Mouse (Mus musculus) liver, postnatal 0 days (tissue): ENCODE results near the gene Hoxb5.

Source experiments
- CTCF ChIP-seq: sonication (generic); IDR thresholded peaks from 2 replicates; pipeline ENCODE4 v1.5.1; 2016; ENCODE audit warnings: antibody characterized with exemption, low read depth
- EP300 ChIP-seq: IDR thresholded peaks from 2 replicates; pipeline ENCODE4 v1.6.1; 2016; ENCODE audit warnings: antibody characterized with exemption, low read depth, mild to moderate bottlenecking

GRCm38 (mm10) chr11:96261323-96261890 is 41.7 kb upstream of the Hoxb5 start:
- TF ChIP-seq CTCF (peak; percentile 75), EP300 (no peak)
